Mouse (Mus musculus) megakaryocyte progenitor cell, adult 5-6 weeks (primary cell): ENCODE results near the gene Itpk1. TPM values are rescaled to one million over a fixed set of nuclear protein-coding genes. Genes with fewer than 3 reads are reported as not detected.

Source experiments
- ATAC-seq: replicated peaks from 2 replicates; pipeline ENCODE4 v1.8.0; 2016; ENCODE audit warnings: mild to moderate bottlenecking, moderate TSS enrichment, inconsistent platforms; ENCODE audit not compliant: poor library complexity
- total RNA-seq, 2 experiments: library from RNA; stranded (forward) in 1 of 2; stranded (reverse) in 1 of 2; fragments of 157-497, 149-512 nt in 1 of 2; fragments of 200-1000 nt in 1 of 2; gene quantifications; 2 replicates each; pipeline versions ENCODE4 v1.2.3 to v1.2.4; 2015 to 2017

The Itpk1 gene
- total RNA-seq, 2 experiments from 2014 or later = 10.5 to 15.3 TPM

DNA sequence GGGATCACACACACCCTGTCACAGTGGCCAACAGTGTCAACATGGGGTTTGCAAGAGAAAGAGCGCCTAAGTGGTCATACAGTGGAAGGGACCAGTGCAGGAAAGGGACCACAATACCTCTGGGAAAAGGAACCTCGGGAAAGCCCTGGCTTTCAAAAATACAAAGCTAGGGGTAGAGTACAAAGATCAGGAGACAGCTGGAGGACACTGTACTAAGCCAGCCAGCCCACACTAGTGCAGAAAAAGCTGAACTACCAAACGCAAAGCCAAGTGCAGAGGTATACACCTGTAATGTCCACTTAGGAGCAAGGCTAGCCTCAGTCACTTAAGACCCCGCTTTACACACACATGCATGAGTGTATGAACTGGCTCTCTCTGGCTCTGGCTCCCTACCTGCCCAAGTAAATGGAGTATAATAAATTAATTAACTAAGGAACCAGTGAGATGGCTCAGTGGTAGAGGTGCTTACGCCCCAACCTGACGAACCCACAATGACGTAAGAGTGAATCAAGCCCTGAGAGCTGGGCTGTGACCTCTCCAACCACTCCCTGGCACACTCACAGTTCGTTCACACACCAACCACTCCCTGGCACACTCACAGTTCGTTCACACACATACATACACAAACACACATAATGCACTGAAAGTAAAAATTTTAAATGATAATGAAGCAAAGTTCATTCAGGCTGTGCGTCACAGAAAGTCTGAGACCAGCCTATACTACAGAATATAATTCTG lies 39.1 kb downstream of the Itpk1 start:
- no peak for ATAC-seq

DNA sequence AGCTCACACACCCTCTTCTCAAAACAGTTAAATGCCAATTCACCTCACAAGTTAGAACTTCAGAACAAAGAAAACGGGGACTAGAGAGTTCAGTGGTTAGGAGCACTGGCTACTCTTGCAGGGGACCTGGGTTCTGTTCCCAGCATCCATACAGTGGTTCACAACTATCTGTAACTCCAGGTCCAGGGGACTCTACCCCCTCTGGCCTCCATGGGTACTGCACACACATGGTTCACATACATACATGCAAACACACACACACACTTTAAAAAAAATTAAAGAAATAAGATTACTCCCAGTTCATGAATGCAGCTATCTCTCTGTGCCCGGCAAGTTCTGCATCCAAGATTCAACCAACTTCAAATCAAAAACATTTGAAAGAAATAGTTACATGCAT lies 40.7 kb downstream of the Itpk1 start:
- 0 out of 2 replicates have a peak, but pooled peaks have one; percentile 18 for ATAC-seq

DNA sequence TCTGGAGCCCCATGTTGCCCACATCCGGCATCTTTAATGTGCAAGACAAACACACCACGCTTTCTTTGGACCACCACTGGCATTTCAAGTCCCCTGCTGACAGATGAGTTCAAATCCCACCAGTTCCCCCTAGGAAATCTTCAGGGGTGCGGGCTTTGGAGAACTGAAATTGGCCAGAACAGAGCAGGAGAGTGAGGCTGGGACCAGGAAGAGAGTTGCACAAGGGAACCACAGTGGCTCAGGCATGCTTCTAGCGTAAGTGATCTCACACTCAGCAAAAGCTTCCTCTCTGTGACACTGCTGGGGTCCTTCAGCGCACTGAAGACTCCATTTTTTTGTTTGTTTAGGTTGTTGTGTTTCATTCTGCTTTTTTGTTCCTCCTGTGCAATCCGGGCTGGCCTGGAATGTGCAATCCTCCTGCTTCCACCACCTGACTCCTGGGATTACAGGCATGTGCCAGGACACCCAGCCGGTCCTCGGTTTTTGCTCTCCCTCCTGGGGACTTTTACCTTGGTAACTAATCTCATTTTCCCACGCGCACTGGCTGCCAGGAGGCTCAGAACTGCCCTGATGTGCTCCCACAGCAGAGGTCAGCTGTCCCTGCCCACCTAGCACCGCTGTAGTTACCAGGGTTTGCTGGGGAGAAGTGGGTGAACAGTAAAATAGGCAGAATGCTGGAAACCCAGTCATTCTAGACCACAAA lies 41.2 kb downstream of the Itpk1 start:
- ATAC-seq = peak; percentile 86

DNA sequence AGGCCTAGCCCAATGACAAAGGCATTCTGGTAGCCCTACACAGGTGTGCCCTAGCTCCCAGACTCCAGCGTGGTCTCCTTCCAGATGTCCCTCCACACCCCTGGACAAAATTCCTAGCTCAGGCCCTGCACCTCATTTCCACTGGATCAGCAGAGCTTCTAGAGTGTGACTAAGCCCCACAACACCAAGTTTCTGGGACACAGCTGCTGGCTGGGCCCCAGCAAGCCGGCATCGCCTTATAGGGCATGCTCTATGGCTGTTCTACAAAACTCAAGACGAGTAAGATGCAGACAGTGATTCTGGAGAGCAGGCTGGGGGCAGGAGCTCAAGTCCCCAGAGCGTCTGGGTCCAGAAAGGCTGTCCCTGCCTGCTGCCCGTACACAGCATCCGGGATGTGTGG lies 43.0 kb downstream of the Itpk1 start:
- no peak for ATAC-seq

DNA sequence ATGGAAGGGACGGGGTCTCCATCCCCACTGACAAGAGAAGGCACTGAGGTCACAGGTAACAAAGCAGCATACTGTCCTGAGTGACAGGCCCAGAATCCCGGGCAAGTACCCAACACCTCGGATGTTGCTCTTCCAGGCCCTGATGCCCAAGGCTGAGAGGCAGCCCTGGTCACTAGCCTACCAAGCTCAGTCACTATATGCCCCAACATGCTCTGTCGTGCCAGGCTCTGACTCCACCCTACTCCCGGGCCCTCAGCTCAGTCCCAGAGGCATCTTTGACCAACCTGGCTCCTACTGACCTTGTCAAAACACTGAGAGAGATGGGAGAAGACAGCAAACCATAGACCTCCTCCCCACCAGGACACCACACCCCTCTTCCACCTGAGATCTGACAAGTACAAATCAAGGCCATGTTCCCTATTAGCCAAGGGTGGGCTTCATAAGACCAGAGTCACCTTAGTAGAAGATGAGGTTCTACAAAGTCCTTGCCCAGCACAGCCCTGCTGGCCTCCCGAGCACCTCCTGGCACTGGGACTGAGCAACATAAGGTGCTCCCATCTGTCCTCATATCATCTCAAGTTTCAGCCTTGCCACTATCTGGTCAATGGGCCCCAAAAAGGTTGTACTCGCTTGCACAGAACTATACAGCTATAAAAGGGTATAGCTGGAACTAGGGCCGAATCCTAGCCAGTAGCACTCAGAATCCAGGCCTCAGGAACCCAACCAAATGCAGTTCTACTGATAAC lies 43.7 kb downstream of the Itpk1 start:
- ATAC-seq = no peak

DNA sequence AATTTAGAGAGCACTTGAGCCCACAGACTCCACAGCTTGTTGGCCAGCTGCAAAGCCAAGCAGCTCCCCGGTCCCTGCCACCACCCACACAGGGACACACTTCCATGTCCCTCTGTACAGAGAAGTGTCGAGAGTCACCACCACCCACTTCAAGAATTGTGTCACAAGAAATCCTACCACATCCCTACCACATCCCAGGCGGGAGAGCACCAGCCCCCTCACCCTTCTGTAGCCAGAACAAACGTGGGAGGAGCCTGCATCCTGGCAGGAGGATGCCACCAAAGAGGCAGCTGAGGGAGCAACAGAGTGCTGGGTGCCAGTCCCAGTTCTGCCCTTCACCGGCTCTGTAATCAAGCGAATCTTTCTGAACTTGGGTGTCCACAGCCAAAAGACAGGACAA lies 51.7 kb downstream of the Itpk1 start:
- ATAC-seq = peak; percentile 30; the same call in 1 of the 2 replicates

DNA sequence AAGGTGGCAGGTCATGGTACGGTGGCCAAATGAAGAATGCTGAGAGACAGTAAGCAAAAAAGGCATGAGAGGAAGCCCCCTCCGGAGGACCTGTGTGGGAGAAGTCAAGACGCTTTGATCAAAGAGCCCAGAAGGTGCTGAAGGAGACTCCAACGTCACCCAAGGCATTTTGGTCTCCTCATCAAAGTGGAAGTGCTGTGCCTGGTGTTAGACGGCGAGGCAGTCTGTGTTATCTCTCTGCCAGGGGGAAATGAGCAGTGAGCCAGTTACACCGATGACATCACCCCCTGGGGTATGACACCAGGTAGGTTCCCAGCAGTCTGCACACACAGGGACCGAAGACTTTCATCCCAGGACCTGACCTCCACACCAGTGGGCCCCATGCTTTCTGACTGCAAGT lies 52.3 kb downstream of the Itpk1 start:
- ATAC-seq = peak; percentile 60

DNA sequence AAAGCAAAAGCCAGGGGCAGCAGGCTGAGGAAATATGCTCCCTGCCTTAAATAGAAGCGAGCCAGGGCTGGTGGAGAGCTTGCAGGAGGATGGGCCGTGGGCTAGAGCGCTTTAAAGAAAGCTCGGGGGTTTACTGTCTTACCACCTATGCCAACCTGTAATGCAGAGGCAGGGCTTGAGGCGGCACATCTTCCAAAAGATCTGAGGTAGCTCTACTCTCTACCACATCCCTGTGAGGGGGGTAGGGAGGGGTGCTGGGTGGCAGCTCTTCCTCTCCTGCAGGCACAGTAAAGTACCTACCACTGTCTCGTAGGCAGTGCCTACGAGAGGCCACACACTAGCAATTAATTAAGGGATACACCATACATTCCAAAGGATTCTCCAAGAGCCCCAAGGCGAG lies 52.9 kb downstream of the Itpk1 start:
- no peak for ATAC-seq

DNA sequence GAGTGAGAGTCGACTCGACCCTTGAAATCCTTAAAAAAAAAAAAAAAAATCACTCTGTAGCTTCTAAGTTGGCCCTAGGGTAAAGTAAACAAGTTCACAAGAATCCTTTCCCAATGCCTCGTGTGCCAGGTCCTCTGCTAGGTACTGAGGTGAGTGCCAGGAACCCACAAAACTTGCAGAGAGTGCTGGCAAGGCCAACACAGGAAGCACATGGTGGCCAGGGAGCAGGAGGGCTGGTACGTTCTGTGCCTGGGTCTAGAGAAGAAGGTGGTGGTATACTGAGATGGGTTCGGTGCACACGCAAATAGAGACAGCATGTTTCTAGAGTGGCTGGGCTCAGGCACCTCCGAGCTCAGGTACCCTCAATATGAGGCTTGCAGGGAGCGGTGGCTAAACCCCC lies 53.3 kb downstream of the Itpk1 start:
- ATAC-seq = no peak

DNA sequence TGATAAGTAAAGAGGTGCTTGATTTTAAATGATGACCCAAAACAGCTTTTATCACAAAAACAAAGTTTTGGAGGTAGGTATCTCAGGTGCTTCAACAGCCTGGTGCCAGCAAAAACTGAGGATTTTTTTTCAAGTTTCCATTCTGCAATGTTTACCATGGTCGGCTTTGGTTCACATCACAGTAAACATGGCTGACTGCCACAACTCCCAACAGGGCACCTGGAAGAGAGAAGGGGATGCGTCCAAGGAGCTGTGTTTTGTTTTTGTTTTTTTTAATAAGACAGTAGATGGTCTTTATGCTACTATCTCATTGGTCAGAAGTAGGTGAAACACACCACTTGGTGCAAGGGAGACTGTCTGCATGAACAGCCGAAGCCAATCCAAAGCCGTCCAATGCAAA lies 54.1 kb downstream of the Itpk1 start:
- ATAC-seq = no peak

DNA sequence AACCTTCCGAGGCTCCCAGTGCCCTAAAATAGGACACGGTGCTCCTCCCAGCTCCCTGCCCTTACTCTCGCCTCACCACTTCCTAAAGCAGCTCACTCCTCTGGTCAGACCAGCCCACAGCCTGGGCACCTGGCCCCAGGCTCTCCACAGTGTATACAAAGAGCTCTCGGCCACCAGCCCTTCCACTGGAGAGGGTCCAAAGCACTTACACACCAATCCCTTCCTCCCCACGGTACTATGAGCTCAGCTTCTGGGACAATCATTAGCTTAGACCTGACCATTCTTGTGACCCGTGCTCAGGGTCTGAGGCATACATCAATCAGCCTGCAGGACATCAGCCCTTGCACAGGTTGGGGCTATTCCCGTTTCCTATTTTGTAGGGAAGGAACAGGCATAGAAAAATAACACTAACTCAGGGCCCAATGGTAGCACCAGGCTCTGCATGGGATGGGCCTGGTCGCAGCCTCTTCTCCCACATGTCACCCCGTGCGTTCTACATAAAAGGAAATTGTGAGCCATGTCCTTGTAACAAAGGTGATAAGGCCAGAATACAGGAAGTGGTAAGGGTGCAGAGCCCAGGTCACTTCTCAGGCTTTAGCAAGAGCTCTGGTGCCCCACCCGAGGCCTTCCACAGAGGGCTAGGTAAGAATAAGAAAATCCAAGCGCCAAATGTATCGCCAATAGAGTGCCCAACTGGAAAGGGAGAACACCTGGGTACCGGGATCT lies 56.7 kb downstream of the Itpk1 start:
- peak; percentile 12 for ATAC-seq

DNA sequence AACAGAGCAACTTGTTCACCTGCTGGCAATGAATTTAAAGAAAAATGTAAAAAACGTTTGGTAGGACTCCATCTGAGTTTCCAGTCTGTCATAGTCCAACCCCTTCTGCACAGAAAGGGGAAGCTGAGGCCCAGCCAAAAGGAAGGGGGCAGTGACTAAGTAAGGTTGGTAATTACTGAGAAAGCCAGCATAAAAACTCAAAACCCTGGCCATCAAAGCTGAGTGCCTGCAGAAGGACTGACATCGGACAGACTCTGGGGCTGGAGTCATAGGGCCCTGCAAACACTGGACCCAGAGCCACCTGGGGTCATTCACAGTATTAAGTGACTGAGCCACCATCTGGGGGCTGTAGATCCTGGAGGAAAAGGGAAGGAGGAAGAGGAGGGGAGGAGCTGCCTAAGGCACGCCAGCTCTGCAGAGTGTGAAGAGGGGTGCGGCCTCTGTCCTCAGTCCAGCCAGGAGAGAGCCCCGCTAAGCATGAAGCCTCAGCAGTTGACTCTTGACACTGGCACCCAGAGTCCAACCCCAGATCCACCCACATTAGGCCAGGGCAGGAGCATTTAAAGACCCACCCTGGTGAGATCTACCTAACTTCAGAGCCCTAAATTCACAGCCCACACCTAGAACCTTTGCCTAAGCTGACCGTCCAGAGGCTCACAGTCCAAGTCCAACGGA lies 58.0 kb downstream of the Itpk1 start:
- peak; percentile 60 for ATAC-seq

DNA sequence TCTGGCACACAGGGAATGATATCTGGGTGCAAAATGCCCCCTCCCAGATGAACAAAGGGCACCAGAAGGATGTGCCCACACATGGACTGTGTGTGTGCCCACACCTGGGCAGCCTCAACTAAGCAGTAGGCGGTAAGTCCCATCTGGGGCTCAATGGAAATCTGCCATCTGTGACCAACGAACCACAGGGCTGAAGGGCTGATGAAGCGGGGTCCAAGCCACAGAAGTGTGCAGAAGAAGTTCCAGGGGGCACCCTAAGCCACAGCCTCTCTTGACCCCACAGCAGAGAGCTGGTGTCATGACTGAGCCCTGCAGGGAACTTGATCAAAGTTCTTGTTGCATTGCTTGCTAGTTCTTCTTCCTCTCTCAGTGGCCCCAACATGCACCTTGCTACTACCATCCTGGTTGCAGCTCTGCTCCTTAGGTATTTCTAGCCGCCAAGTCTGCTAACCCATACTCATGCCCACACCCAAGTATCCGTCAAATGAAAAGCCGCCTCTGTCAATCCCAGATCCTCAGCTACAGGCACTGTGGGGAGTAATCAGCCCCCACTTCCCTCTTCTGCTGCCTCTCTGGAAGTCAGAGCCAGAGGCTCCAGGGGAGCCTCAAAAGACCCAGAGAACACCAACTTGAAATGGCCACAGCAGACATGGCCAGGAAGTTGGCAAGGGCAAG lies 58.7 kb downstream of the Itpk1 start:
- ATAC-seq = peak; percentile 45

DNA sequence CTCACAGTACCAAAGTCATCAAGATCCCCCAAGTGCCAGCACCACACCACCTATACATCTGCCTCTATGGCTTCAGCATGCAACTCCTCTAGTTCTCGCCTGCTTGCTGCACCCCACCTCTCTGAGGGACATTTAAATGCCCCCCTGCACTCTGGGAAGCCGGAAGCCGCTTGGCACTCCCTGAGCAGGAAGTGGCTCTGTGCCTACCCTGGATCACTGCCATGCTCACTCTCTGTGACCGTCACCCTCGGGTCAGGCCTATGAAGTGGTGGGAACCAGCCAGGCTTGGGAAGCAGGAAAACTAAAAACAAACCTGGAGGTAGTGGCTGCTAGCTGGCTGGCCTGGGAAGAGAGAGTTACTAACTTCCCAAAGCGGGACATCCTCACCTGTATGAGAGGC lies 61.4 kb downstream of the Itpk1 start:
- peak; percentile 20; the same call in 1 of the 2 replicates for ATAC-seq

DNA sequence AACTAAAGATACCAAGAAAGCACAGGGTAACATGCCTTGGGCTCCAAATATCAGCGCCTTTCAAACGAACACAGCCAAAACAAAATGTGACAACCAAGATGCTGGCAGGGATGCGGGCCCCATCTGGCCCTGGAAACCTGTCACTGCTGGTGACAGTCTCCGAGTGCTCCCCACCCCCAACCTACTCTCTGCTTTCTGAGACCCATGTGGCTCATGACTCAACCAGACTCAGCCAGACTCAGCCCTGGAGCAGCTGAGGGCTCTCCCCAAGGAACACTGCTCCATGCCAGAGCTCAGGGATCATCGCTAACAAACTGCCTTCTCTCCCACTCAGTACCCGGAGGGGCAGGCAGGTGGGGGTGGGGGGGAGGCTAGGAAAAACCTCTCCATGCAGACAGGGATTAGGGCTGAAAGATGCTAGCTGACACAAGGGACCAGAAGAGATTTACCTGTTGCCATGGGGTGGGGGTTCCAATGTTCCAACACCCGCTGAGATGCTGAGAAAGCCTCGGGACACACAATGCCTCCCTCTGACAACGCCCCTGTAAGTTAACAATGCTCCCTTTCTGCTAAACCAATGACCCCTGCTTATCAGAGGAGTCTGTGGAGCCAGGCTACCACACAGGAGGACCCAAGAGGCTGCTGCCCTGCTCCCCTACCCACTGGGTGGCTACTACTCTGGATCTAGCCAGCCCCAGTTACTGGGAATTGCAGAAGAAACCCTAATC lies 64.1 kb downstream of the Itpk1 start:
- ATAC-seq = no peak

DNA sequence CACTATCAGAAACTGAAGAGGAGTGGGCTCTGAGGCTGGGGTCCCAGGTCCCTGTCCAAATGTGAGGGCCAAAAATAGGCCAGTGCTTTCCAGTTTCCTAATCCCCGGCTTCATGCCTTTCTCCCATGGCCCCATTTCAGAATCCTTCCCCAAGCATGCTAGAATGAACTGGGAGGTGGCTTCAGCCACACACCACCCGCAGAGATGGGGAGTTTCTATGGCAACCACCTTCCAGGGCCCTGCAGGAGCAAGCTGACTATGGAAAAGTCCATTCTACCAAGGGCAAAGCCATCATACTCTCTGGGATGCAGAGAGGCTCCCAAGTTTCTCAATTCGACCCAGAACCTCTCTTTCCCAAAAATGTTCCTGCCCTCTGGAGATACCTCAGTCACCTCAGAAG lies 65.9 kb downstream of the Itpk1 start:
- ATAC-seq = no peak

DNA sequence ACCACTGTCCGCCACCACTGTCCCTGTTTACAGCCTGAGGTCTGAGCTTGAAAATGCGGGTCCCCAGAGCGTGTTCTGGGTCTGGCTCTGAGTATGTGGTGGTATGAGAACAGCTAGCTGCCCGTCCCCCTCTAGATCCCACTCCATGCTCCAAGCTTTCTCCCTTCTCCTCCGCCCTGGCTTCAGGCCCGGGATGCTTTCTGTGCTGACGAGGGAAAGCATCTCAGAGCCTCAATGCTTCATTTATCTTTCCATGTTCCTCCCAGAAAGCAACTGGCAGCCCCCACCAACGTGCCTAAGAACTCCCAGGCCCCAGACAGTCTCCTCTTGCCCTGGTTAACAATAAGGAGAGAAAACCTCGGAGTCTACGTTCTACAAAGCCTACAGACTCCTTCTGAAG lies 67.5 kb downstream of the Itpk1 start:
- no peak for ATAC-seq

DNA sequence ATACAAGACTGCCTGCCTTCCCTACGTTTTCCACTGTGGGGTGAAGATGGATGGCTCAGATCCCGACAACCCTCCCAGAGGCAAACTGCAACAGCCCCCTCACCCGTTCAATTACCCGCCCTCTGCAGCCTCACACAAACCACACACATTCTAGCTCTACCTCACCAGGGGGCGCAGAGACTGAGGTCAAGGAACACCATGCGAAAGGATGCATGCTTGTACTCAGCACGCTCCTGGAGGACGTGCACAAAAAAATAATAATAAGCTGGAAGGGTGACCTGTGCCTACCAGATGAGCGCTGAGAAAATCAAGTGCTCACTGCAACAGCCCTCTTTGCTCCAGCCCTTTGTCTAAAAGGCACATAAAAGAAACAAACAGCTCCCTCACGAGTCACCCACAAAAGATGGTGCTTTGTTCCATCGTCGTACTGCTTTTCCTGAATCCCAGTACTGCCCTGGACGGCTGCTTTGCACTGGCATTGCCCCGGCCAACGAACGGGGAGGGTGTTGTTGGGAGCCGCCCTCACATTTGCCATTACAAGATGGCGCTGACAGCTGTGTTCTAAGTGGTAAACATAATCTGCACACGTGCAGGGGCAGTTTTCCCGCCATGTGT lies 70.2 kb downstream of the Itpk1 start:
- no peak for ATAC-seq

DNA sequence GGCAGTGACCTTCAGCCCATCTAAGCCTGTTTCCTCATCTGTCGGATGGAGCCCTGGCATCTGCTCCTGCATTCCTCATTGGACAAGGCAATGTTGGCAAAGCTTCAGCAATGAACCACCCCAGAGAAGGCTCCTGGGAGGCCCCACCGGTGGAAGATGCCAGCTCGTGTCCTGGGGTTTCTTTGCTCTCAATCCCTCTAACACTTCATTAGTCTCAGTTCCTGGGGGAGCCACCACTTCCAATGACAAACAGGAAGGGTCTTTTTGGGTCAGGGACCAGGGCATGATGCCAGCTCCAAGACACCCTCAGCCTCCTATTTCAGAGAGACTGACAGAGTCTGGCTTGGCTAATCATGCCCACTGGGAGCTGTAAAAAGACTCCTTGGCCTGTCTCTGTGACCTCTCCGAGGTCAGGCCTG lies 71.6 kb downstream of the Itpk1 start:
- ATAC-seq = no peak
